ENCODE assay signal across 8 mouse cellular contexts in genomic region chr10:60566369-60567037, GRCm38 (mm10).
DNase-seq lines count a peak whose midpoint lies in the region; ATAC-seq lines count a peak whose summit lies in the region.

No protein-coding gene starts in this region.

- H3K4me1 ChIP-seq in forebrain, embryonic 10.5 days, result peaks cover 38% of the 10 kb centered on the region
- no peaks in the 10 kb centered on the region for H3K4me1 ChIP-seq in forebrain, embryonic 14.5 days (ENCODE audit: control insufficient read depth, insufficient read depth, low read length)
- H3K4me1 ChIP-seq in midbrain, embryonic 11.5 days (ENCODE audit: control insufficient read depth, insufficient read depth, low read length), result no peaks in the 10 kb centered on the region

- 49% methylated on average over 24 of the region's 24 CpGs for WGBS in forebrain, embryonic 10.5 days
- WGBS in forebrain, embryonic 14.5 days, result 47% methylated on average over 24 of the region's 24 CpGs
- WGBS in midbrain, embryonic 11.5 days, result 48% methylated on average over 24 of the region's 24 CpGs

- no peak for ATAC-seq in forebrain, embryonic 14.5 days
- ATAC-seq in midbrain, embryonic 11.5 days (ENCODE audit: low FRiP score), result 0 out of 2 replicates have a peak, but pooled peaks have one; percentile 30

- no peak overlapping the region for H3K4me3 ChIP-seq in forebrain, embryonic 10.5 days
- no peak overlapping the region for H3K4me3 ChIP-seq in forebrain, embryonic 14.5 days (ENCODE audit: low read depth, low read length)
- H3K4me3 ChIP-seq in midbrain, embryonic 11.5 days (ENCODE audit: low read depth, low read length), result no peak overlapping the region

- no peak overlapping the region for H3K9ac ChIP-seq in forebrain, embryonic 14.5 days (ENCODE audit: low read length)
- H3K9ac ChIP-seq in midbrain, embryonic 11.5 days (ENCODE audit: low read length), result no peak overlapping the region

- no peak for DNase-seq in forebrain, embryonic 10.5 days (ENCODE audit: extremely low spot score, low spot score)
- no peak for DNase-seq in forebrain, embryonic 14.5 days (ENCODE audit: low spot score)
- DNase-seq in MEL-GATA-1-ER (ENCODE audit: extremely low read depth, low read depth), result peak; percentile 65
- DNase-seq in induced T-regulatory cell, adult 2 months (ENCODE audit: low read depth), result peak; percentile 49
- peak; percentile 84 for DNase-seq in midbrain, embryonic 11.5 days (ENCODE audit: low spot score, missing footprints)
- DNase-seq in thymus, postnatal 4 days, result peak; percentile 73
- DNase-seq in left cerebral cortex, adult 9 months (ENCODE audit: low spot score in 2 of 2), result no peak
- DNase-seq in gastrocnemius, postnatal 36 days, result no peak

- H3K36me3 ChIP-seq in forebrain, embryonic 10.5 days (replicated peaks), result no peaks in the 10 kb centered on the region
- no peaks in the 10 kb centered on the region for H3K36me3 ChIP-seq in forebrain, embryonic 14.5 days (ENCODE audit: control insufficient read depth, insufficient read depth, low read length)
- H3K36me3 ChIP-seq in midbrain, embryonic 11.5 days (ENCODE audit: control insufficient read depth, insufficient read depth, low read length), result no peaks in the 10 kb centered on the region

- H3K9me3 ChIP-seq in forebrain, embryonic 10.5 days, result no peaks in the 10 kb centered on the region
- H3K9me3 ChIP-seq in forebrain, embryonic 14.5 days (replicated peaks; ENCODE audit: control insufficient read depth, low read length), result no peaks in the 10 kb centered on the region
- H3K9me3 ChIP-seq in midbrain, embryonic 11.5 days (ENCODE audit: control insufficient read depth, low read length), result no peaks in the 10 kb centered on the region

- peaks cover 54% of the 10 kb centered on the region for H3K27me3 ChIP-seq in forebrain, embryonic 10.5 days (ENCODE audit: poor library complexity, severe bottlenecking)
- no peaks in the 10 kb centered on the region for H3K27me3 ChIP-seq in forebrain, embryonic 14.5 days (replicated peaks; ENCODE audit: control insufficient read depth, insufficient read depth, low read length)
- H3K27me3 ChIP-seq in midbrain, embryonic 11.5 days (ENCODE audit: control insufficient read depth, insufficient read depth, low read length), result no peaks in the 10 kb centered on the region

- intact Hi-C loops in gastrocnemius, postnatal 36 days (cut with DNase I), result no loop called here

- H3K4me2 ChIP-seq in forebrain, embryonic 14.5 days (ENCODE audit: low read length), result no peak overlapping the region
- H3K4me2 ChIP-seq in midbrain, embryonic 11.5 days, result no peak overlapping the region

- H3K27ac ChIP-seq in forebrain, embryonic 10.5 days, result peak overlapping the region; percentile 48; the same call in 1 of the 2 replicates
- no peak overlapping the region for H3K27ac ChIP-seq in forebrain, embryonic 14.5 days (ENCODE audit: low read depth, low read length)
- H3K27ac ChIP-seq in midbrain, embryonic 11.5 days (ENCODE audit: low read depth, low read length), result no peak overlapping the region

Comparison
In these comparisons a context has a peak if more than half of its experiments do, and no peak if none do; other contexts are left out.
1. DNase-seq: peak in MEL-GATA-1-ER (single experiment), induced T-regulatory cell, adult 2 months (single experiment), midbrain, embryonic 11.5 days (single experiment) and thymus, postnatal 4 days (single experiment); none in forebrain, embryonic 10.5 days (single experiment), forebrain, embryonic 14.5 days (single experiment), left cerebral cortex, adult 9 months (0 of 2) and gastrocnemius, postnatal 36 days (0 of 2).